Mouse (Mus musculus) cortical plate, adult 2 months (tissue): ENCODE data around the gene Lrrc20.

Source experiments
- CTCF ChIP-seq: fragments of 200-500 bp; IDR thresholded peaks from 2 replicates; pipeline ENCODE4 v1.5.1; 2011; ENCODE audit warnings: mild to moderate bottlenecking, control low read depth, low read length; ENCODE audit not compliant: insufficient read depth; ENCODE audit errors: extremely low read depth
- POLR2A ChIP-seq: fragments of 200-500 bp; IDR thresholded peaks from 2 replicates; pipeline ENCODE4 v1.6.1; 2011; ENCODE audit warnings: mild to moderate bottlenecking, low read length, control low read depth; ENCODE audit not compliant: insufficient read depth; ENCODE audit errors: extremely low read depth

GRCm38 (mm10) chr10:61576120-61576767, 100.6 kb downstream of the Lrrc20 start:
- TF ChIP-seq CTCF (no peak), POLR2A (no peak)
